Mouse (Mus musculus) cortical plate, adult 2 months (tissue): ENCODE measurements around the gene Gm13889.

Source experiments
- CTCF ChIP-seq: fragments of 200-500 bp; IDR thresholded peaks from 2 replicates; pipeline ENCODE4 v1.5.1; 2011; ENCODE audit warnings: mild to moderate bottlenecking, control low read depth, low read length; ENCODE audit not compliant: insufficient read depth; ENCODE audit errors: extremely low read depth
- POLR2A ChIP-seq: fragments of 200-500 bp; IDR thresholded peaks from 2 replicates; pipeline ENCODE4 v1.6.1; 2011; ENCODE audit warnings: mild to moderate bottlenecking, low read length, control low read depth; ENCODE audit not compliant: insufficient read depth; ENCODE audit errors: extremely low read depth

- no peak for TF ChIP-seq CTCF
- no peak for TF ChIP-seq POLR2A
Observed at GRCm38 (mm10) chr2:93959346-93959745, 2.3 kb upstream of the Gm13889 start.
